Mouse (Mus musculus): ENCODE data around the gene Slc25a33.

- no peak for TF ChIP-seq CTCF (IDR thresholded peaks at IDR 0.05; ENCODE audit: insufficient read depth, low read depth, low read length)
- TF ChIP-seq POLR2A (IDR thresholded peaks at IDR 0.05; ENCODE audit: insufficient read depth, low read depth, low read length) = no peak
These were observed 15.5 kb upstream of the Slc25a33 start for GRCm38 (mm10) chr4:149789421-149790194.
